Mouse (Mus musculus) cortical plate, adult 2 months (tissue): Measurements from ENCODE around the gene Chac1.

Source experiments
- CTCF ChIP-seq: fragments of 200-500 bp; IDR thresholded peaks from 2 replicates; pipeline ENCODE4 v1.5.1; 2011; ENCODE audit warnings: mild to moderate bottlenecking, control low read depth, low read length; ENCODE audit not compliant: insufficient read depth; ENCODE audit errors: extremely low read depth
- POLR2A ChIP-seq: fragments of 200-500 bp; IDR thresholded peaks from 2 replicates; pipeline ENCODE4 v1.6.1; 2011; ENCODE audit warnings: mild to moderate bottlenecking, low read length, control low read depth; ENCODE audit not compliant: insufficient read depth; ENCODE audit errors: extremely low read depth

DNA sequence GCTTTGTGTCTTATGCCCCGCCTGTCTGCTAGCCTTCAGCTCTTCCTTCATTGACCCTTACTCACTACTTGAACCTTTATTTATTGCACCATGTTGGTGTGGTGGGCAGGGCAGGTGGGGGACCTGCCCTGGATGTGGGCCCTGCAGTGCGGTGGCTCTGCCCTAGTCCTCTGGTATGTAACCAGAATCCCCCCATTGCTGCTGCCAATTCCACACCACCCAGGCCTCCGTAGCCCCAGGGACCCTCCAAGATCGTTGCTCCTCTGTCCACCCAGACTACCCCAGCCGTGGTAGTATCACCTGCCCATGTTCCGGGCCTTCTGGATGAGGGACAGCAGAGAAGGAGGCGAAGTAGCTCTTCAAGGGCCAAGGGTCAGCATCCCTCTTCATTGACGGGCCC lies 2.7 kb downstream of the Chac1 start:
- TF ChIP-seq CTCF (no peak), POLR2A (no peak)
